Mouse (Mus musculus) heart, adult 2 months (tissue): Measurements from ENCODE around the gene Bap1.

Source experiments
- CTCF ChIP-seq: fragments of 200-600 bp; IDR thresholded peaks from 2 replicates; pipeline ENCODE4 v1.8.1; 2022; ENCODE audit warnings: antibody characterized with exemption, mild to moderate bottlenecking, moderate library complexity
- POLR2A ChIP-seq: fragments of 200-500 bp; IDR thresholded peaks from 2 replicates; pipeline ENCODE4 v1.6.1; 2011; ENCODE audit warnings: mild to moderate bottlenecking, low read depth, low read length, control low read depth; ENCODE audit not compliant: insufficient read depth

GRCm38 (mm10) chr14:31237101-31237882 lies 14.0 kb upstream of the Bap1 start:
- TF ChIP-seq POLR2A (no peak), CTCF (no peak)
